Mouse (Mus musculus) right cerebral cortex, postnatal 4 days (tissue): ENCODE measurements at regions not wholly inside any gene's neighbourhood (a gene's known extent, or its start where the extent isn't known, plus 50 kb on each side); places are given as distances from the start of the nearest gene placed in this dataset.

ENCODE experiments used
- DNase-seq: peaks from one replicate; pipeline ENCODE4 v3.0.0-alpha.2; 2022

GRCm38 (mm10) chr13:80502927-80503326 lies 380.3 kb upstream of the Arrdc3 start:
- no peak for DNase-seq

GRCm38 (mm10) chr13:80514171-80514981 lies 368.8 kb upstream of the Arrdc3 start:
- no peak for DNase-seq

- DNase-seq, result no peak
These were observed 368.3 kb upstream of the Arrdc3 start for GRCm38 (mm10) chr13:80514982-80515253.

GRCm38 (mm10) chr13:80518836-80519235 lies 364.3 kb upstream of the Arrdc3 start:
- no peak for DNase-seq

- peak; percentile 3 for DNase-seq
These were observed 363.4 kb upstream of the Arrdc3 start for GRCm38 (mm10) chr13:80519792-80520191.

- DNase-seq, result no peak
These were observed 347.3 kb upstream of the Arrdc3 start for GRCm38 (mm10) chr13:80535755-80536350.

- no peak for DNase-seq
These were observed 338.2 kb upstream of the Arrdc3 start for GRCm38 (mm10) chr13:80544951-80545350.

- DNase-seq, result no peak
These were observed 326.0 kb upstream of the Arrdc3 start for GRCm38 (mm10) chr13:80557156-80557555.
